Mouse (Mus musculus): ENCODE results near the gene Rps12.
"Not testable (repeated sequence)": the region's sequence is repeated elsewhere in the genome, so short reads cannot be mapped to it uniquely, and the experiment has no call there.

- not testable (repeated sequence) for TF ChIP-seq CTCF, EP300 (IDR thresholded peaks at IDR 0.05)
Observed at GRCm38 (mm10) chr10:23785599-23785998, 1.5 kb downstream of the Rps12 start.
